Mouse (Mus musculus) bone marrow macrophage, adult 2 months (primary cell): ENCODE results near the gene B3gnt8.

Experiments
- CTCF ChIP-seq: IDR thresholded peaks from 2 replicates; pipeline ENCODE4 v1.5.1; 2012; ENCODE audit warnings: low read depth, mild to moderate bottlenecking, low read length, moderate library complexity
- POLR2A ChIP-seq: IDR thresholded peaks from 2 replicates; pipeline ENCODE4 v1.6.1; 2012; ENCODE audit warnings: mild to moderate bottlenecking, low read depth, low read length, borderline replicate concordance

- TF ChIP-seq CTCF (peak; percentile 40), POLR2A (no peak)
Measured at GRCm38 (mm10) chr7:25651281-25651680, 24.8 kb downstream of the B3gnt8 start.
